Mouse (Mus musculus) embryonic fibroblast, embryonic 13.5 days (primary cell): ENCODE data around the gene Jak1.

Experiments
- CTCF ChIP-seq: IDR thresholded peaks from 2 replicates; pipeline ENCODE4 v1.5.1; 2011; ENCODE audit warnings: mild to moderate bottlenecking, control low read depth, low read length, moderate library complexity, borderline replicate concordance; ENCODE audit not compliant: insufficient read depth
- POLR2A ChIP-seq: IDR thresholded peaks from 2 replicates; pipeline ENCODE4 v1.6.1; 2011; ENCODE audit warnings: low read depth, mild to moderate bottlenecking, control low read depth, low read length, moderate library complexity

DNA sequence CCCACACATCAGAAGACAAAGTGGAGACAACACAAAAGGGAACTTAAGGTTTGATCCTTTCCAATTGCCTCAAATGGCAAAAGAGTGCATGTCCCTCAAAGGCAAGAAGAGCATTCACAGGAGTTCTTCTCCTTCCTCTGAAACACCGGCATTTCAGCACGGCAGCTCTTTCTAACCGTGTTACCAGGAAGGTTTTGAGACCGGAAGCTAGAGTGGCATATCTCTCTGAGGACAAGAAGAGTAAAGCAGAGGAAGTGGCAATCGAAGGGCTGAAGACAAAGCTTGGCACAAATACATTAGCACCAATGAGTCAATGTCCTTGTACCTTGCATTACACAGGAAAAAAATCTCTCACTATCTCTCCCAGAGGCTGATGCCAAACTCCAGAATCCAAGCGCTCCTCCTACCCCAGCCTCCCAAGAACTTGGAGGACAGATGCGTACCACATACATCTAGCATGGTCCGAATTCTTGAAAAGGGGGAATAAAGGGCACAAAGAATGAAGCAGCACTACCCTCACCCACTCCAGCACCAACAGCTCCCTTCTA is 4.3 kb downstream of the Jak1 start:
- TF ChIP-seq CTCF = no peak
- TF ChIP-seq POLR2A = no peak
